Mouse (Mus musculus) CH12.LX (cell line): Measurements from ENCODE around the gene Gm17349.

Source experiments
- GABPA ChIP-seq: IDR thresholded peaks from 2 replicates; pipeline ENCODE4 v1.6.1; 2012; ENCODE audit warnings: low read depth, low read length, improper control_type of control experiment, inconsistent platforms; ENCODE audit not compliant: insufficient replicate concordance
- KAT2A ChIP-seq: IDR thresholded peaks from 2 replicates; pipeline ENCODE4 v1.6.1; 2012; ENCODE audit warnings: low read length, improper control_type of control experiment, inconsistent platforms; ENCODE audit not compliant: insufficient replicate concordance
- MAFK ChIP-seq: IDR thresholded peaks from 2 replicates; pipeline ENCODE4 v1.6.1; 2011; ENCODE audit warnings: low read length, improper control_type of control experiment; ENCODE audit not compliant: insufficient replicate concordance
- MEF2A ChIP-seq: IDR thresholded peaks from 2 replicates; pipeline ENCODE4 v1.6.1; 2014; ENCODE audit warnings: low read depth, mild to moderate bottlenecking, inconsistent platforms, low read length, improper control_type of control experiment, borderline replicate concordance
- RAD21 ChIP-seq: IDR thresholded peaks from 2 replicates; pipeline ENCODE4 v1.6.1; 2011; ENCODE audit warnings: low read depth, mild to moderate bottlenecking, low read length, improper control_type of control experiment, moderate library complexity
- TCF12 ChIP-seq: IDR thresholded peaks from 2 replicates; pipeline ENCODE4 v1.6.1; 2014; ENCODE audit warnings: low read depth, mild to moderate bottlenecking, inconsistent platforms, low read length, improper control_type of control experiment
- UBTF ChIP-seq: IDR thresholded peaks from 2 replicates; pipeline ENCODE4 v1.6.1; 2012; ENCODE audit warnings: low read depth, mild to moderate bottlenecking, inconsistent platforms, low read length, improper control_type of control experiment, moderate library complexity

DNA sequence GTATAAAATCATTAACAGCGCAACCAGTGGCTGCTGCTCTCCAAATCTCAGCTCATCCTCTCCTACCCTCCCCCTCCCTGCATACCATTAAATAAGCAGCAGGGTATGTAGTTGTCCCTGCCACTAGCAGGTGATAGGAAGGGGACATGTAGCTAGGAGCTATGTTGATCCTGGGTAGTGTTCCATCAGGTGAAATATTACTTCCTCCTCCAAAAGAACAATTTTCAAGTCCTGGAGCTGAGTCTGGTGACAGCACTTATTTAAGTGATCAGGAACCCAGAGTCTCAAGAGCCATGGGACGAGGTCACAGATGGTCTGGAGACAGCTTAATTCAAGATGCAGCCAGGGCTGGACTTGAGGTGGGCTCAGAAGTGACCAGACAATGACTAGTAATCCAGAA, 30.3 kb upstream of the Gm17349 start:
- TF ChIP-seq TCF12: no peak
- TF ChIP-seq GABPA: no peak
- no peak for TF ChIP-seq MEF2A
- no peak for TF ChIP-seq UBTF
- no peak for TF ChIP-seq KAT2A
- no peak for TF ChIP-seq MAFK
- no peak for TF ChIP-seq RAD21
